Mouse (Mus musculus): ENCODE data around the gene Fbxl18.

DNA sequence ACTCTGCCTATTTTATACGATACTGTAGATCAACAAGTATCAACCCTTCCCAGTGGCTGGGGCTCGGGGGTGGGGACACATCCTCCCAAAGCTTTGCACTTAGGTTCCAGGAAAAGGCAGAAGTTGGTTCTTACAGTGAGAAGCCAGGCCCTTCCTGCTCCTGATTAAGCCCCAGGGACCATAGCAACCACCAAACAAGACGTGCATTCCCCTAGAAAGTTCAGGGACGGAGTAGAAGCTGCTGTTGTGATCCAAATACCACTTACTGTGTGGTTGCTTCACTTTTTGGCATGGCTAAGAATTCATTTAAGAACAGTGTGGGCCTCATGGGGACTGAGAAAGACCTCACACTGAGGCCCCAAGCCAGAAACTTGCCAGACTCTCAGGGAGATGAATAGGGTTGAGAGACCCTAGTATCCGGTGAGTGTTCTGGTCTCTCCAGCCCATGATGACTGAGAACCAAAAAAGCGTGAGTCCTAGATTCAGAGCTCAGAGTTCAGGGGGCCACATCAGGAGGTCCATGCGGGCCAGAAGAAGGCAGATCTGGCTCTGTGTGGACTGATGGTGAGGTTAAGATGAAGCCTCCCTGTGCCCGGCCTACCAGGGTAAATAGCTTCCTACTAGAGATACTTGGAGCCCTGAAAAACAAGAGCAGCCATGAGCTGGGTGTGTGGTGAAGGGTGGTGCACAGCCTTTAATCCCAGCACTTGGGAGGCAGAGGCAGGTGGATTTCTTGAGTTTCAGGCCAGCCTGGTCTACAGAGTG, 53.7 kb downstream of the Fbxl18 start:
- no peak for TF ChIP-seq CTCF (IDR thresholded peaks at IDR 0.05; ENCODE audit: borderline replicate concordance, extremely low read depth, insufficient read depth, insufficient read length)
- no peak for TF ChIP-seq POLR2A (IDR thresholded peaks at IDR 0.05; ENCODE audit: borderline replicate concordance, extremely low read depth, insufficient read depth, insufficient read length, poor library complexity, severe bottlenecking)
